Mouse (Mus musculus) induced T-regulatory cell, adult 2 months (primary cell): ENCODE data around the gene Zfp239.
"Not testable (repeated sequence)": the region's sequence is repeated elsewhere in the genome, so short reads cannot be mapped to it uniquely, and the experiment has no call there.

ENCODE experiments used
- DNase-seq: peaks from one replicate; pipeline ENCODE4 v3.0.0-alpha.2; 2012; ENCODE audit warnings: low read depth

Zfp239 gene

GRCm38 (mm10) chr6:117861848-117862247 is at the start of gene Zfp239:
Gene Zfp239, plus strand, starts transcription at chr6:117862100.
- DNase-seq = no peak

GRCm38 (mm10) chr6:117814681-117815080 is 47.2 kb upstream of the Zfp239 start:
- DNase-seq = no peak

- DNase-seq = no peak
Observed at GRCm38 (mm10) chr6:117817108-117817541, 44.8 kb upstream of the Zfp239 start.

GRCm38 (mm10) chr6:117820327-117820726 is 41.6 kb upstream of the Zfp239 start:
- no peak for DNase-seq

- peak; percentile 78 for DNase-seq
Observed at GRCm38 (mm10) chr6:117825369-117825768, 36.5 kb upstream of the Zfp239 start.

GRCm38 (mm10) chr6:117828273-117828672 is 33.6 kb upstream of the Zfp239 start:
- peak; percentile 55 for DNase-seq

GRCm38 (mm10) chr6:117840686-117841510 is 21.0 kb upstream of the Zfp239 start, which contains the start of gene Zfp637:
Gene Zfp637, plus strand, starts transcription at chr6:117841180.
- DNase-seq = peak; percentile 89

GRCm38 (mm10) chr6:117841511-117841955 is 20.4 kb upstream of the Zfp239 start:
- DNase-seq = peak; percentile 34

GRCm38 (mm10) chr6:117844597-117844996 is 17.3 kb upstream of the Zfp239 start:
- DNase-seq = no peak

- not testable (repeated sequence) for DNase-seq
Observed at GRCm38 (mm10) chr6:117846671-117847070, 15.2 kb upstream of the Zfp239 start.

GRCm38 (mm10) chr6:117847772-117848171 is 14.1 kb upstream of the Zfp239 start:
- DNase-seq = peak; percentile 52

GRCm38 (mm10) chr6:117848577-117848976 is 13.3 kb upstream of the Zfp239 start:
- no peak for DNase-seq

GRCm38 (mm10) chr6:117851747-117852146 is 10.2 kb upstream of the Zfp239 start:
- peak; percentile 60 for DNase-seq

GRCm38 (mm10) chr6:117857990-117858389 is 3.9 kb upstream of the Zfp239 start:
- peak; percentile 39 for DNase-seq

- no peak for DNase-seq
Observed at GRCm38 (mm10) chr6:117862465-117862864, 565 bp downstream of the Zfp239 start.

GRCm38 (mm10) chr6:117862899-117863620 is 1.2 kb downstream of the Zfp239 start:
- peak; percentile 82 for DNase-seq

GRCm38 (mm10) chr6:117863751-117864150 is 1.9 kb downstream of the Zfp239 start:
- no peak for DNase-seq

GRCm38 (mm10) chr6:117868187-117868586 is 6.3 kb downstream of the Zfp239 start:
- no peak for DNase-seq

GRCm38 (mm10) chr6:117871034-117871433 is 9.1 kb downstream of the Zfp239 start:
- DNase-seq = no peak

GRCm38 (mm10) chr6:117873450-117873849 is 11.6 kb downstream of the Zfp239 start:
- not testable (repeated sequence) for DNase-seq

GRCm38 (mm10) chr6:117874621-117875281 is 12.9 kb downstream of the Zfp239 start:
- peak; percentile 50 for DNase-seq

GRCm38 (mm10) chr6:117878700-117879407 is 17.0 kb downstream of the Zfp239 start:
- peak; percentile 97 for DNase-seq
